Mouse (Mus musculus): ENCODE data around the gene Oaz2. TPM values are rescaled to one million over a fixed set of nuclear protein-coding genes. Genes with fewer than 3 reads are reported as not detected.

Gene Oaz2
- polyA plus RNA-seq, 1 experiment from 2014 or later: 231 TPM

DNA sequence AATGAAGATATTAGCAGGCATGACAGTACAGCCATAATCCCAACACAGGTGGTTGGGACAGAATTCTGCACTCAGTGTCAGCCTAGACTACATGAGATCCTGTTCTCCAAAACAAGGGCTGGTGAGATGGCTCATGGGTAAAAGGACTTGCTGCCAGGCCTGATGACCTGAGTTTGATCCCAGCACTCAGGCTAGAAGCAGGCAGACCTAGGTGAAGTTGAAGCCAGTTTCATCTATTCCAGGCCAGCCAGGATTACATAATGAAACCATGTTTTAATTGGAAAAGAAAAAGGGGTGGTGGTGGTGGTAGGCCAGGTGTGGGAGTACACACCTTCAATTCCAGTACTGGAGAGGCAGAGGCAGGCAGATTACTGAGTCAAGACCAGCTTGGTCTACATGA, 30.2 kb downstream of the Oaz2 start:
- Histone ChIP-seq H3K4me2 (no peak overlapping the region), H3K36me3 (peaks cover 43% of the 10 kb centered on the region), H3K9ac (no peak overlapping the region), H3K27me3 (replicated peaks) (no peaks in the 10 kb centered on the region), H3K27ac (no peak overlapping the region), H3K4me1 (no peaks in the 10 kb centered on the region), H3K4me3 (replicated peaks) (no peak overlapping the region), H3K9me3 (no peaks in the 10 kb centered on the region)
- ATAC-seq (ENCODE audit: insufficient read depth, low FRiP score, low read depth): no peak

DNA sequence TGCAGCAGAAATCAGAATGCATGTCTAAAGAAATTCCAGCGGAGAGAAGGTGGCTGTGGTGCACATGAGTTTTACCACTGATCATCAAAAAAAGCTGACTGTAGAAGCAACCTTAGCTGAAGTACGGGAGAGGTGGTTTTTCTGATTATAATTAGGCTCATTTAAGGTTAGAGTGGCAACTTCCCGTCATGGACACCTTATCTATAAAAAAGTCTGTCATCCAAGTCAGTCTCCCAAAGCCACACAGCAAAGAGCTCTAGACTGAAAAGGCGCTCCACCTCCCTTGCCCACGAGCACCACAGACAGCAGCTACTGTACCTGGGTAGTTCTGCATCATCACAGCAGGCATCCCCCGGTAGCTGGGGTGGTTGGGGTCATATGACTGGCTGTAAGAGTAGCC, 32.7 kb downstream of the Oaz2 start:
- WGBS: 81% methylated on average over 6 of the region's 6 CpGs
- peaks cover 47% of the 10 kb centered on the region for H3K36me3 ChIP-seq

DNA sequence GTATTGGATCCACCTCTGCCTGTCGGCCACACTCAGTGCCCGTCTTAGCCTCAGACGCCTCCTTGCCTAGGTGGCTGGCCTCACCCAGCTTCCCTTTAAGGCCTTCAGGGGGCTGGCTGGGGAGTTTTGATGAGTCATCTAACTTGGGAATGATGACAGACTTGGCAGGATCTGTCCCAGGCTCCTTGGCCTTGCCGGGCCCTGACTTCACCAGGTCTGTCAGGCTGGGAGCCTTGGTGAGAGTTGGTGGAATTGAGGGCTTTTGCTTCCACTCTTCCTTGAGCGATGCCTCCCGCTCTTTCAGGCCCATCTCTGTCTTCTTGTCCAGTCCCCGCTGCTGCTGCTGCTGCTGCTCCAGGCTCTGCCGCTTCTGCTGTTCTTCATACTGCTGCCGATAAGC, 34.5 kb downstream of the Oaz2 start:
- H3K36me3 ChIP-seq: peaks cover 43% of the 10 kb centered on the region
- no peaks in the 10 kb centered on the region for H3K9me3 ChIP-seq
- no peaks in the 10 kb centered on the region for H3K27me3 ChIP-seq (replicated peaks)
- H3K9ac ChIP-seq: no peak overlapping the region
- no peak overlapping the region for H3K4me2 ChIP-seq
- WGBS: 91% methylated on average over 9 of the region's 9 CpGs
- no peak overlapping the region for H3K27ac ChIP-seq
- ATAC-seq (ENCODE audit: insufficient read depth, low FRiP score, low read depth): no peak
- H3K4me1 ChIP-seq: no peaks in the 10 kb centered on the region
- no peak overlapping the region for H3K4me3 ChIP-seq (replicated peaks)

More for the DNA sequence above, 32.7 kb downstream of the Oaz2 start:
- Histone ChIP-seq H3K27ac (no peak overlapping the region), H3K4me3 (replicated peaks) (no peak overlapping the region), H3K27me3 (replicated peaks) (no peaks in the 10 kb centered on the region), H3K4me2 (no peak overlapping the region), H3K9me3 (no peaks in the 10 kb centered on the region), H3K9ac (no peak overlapping the region), H3K4me1 (no peaks in the 10 kb centered on the region)
- ATAC-seq (ENCODE audit: insufficient read depth, low FRiP score, low read depth): no peak

DNA sequence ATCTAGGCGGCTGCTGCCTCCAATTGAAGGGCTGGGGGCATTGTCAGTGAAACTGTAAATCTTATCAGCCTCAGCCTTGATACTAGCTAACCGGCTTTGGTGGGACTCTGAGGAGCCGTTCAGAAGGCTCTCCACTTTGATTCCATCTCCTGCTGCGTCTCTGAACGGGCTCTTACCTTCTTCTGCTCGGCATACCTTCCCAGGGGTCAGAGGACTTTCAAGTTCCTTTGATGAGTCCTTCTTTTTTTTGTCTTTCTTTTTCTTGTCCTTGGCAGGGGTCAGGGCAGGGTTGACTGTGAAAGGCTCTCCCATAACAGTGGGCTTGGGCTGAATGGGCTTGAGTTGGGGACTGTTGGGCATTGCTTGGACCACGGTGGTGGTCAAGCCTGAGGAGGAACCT, 35.4 kb downstream of the Oaz2 start:
- peaks cover 40% of the 10 kb centered on the region for H3K36me3 ChIP-seq
- 86% methylated on average over 7 of the region's 7 CpGs for WGBS

DNA sequence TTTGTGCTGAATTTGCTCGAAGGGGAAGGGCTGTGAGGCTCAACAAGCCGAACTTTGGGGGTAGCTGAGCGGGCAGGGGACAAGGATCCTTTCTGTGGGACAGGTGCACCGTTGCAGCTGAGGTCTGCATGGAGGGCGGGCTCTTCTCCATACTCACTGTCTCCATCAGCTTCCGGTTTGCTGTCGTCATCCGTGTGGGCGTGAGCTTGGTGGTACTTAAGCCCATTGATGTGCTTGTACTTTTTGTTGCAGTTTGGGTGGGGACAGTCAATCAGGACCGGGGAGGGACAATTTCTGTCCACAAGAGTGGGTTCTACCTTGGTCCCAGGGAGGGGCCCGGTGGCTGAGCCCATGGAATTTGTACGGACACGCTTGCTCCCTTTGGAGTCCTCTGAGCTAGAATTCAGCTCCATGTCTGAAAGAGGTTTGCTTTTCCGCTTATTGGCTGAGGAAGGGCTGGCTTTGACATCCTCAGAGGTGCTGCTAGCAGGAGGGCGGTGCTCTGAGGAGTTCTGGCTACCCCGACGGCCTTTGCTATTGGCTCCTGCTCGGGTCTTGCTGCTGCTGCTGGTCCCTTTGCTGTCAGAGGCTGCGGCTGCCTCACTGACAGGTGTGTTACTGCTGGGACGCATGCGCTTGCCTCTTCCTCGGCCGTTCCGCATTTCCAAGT, 36.3 kb downstream of the Oaz2 start:
- ATAC-seq (ENCODE audit: insufficient read depth, low FRiP score, low read depth): no peak
- Histone ChIP-seq H3K36me3 (peaks cover 37% of the 10 kb centered on the region), H3K27ac (no peak overlapping the region)

More for the DNA sequence above, 35.4 kb downstream of the Oaz2 start:
- no peaks in the 10 kb centered on the region for H3K27me3 ChIP-seq (replicated peaks)
- H3K4me2 ChIP-seq: no peak overlapping the region
- H3K4me3 ChIP-seq (replicated peaks): no peak overlapping the region
- H3K4me1 ChIP-seq: no peaks in the 10 kb centered on the region
- no peak for ATAC-seq (ENCODE audit: insufficient read depth, low FRiP score, low read depth)
- H3K9ac ChIP-seq: no peak overlapping the region
- H3K9me3 ChIP-seq: no peaks in the 10 kb centered on the region
- H3K27ac ChIP-seq: no peak overlapping the region

DNA sequence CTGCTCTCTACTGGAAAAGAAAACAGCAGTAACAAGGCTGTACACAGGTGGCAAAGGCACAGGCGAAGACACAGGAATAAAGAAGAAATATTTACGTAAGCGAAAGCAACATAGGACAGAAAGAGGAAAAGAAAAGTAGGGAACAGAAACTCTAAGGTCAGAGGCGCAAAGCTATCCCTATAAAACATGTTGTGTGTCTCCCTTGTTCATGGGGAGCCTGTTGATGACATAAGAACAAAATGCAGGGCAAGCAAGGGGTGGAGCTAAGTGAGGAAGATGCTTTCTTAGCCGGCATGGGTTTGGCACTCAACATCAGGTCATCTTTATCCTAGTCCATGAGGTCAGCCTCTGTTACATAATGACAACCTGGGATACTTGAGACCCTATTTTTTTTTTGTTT, 50.4 kb downstream of the Oaz2 start:
- H3K27ac ChIP-seq: no peak overlapping the region
- 90% methylated on average over 5 of the region's 5 CpGs for WGBS
- no peaks in the 10 kb centered on the region for H3K9me3 ChIP-seq
- no peak overlapping the region for H3K4me3 ChIP-seq (replicated peaks)
- no peak for ATAC-seq (ENCODE audit: insufficient read depth, low FRiP score, low read depth)
- H3K27me3 ChIP-seq (replicated peaks): no peaks in the 10 kb centered on the region
- no peaks in the 10 kb centered on the region for H3K36me3 ChIP-seq
- H3K4me1 ChIP-seq: peaks cover 7% of the 10 kb centered on the region; the same call in 1 of the 2 replicates
- H3K9ac ChIP-seq: no peak overlapping the region
- no peak overlapping the region for H3K4me2 ChIP-seq

More for the DNA sequence above, 36.3 kb downstream of the Oaz2 start:
- no peaks in the 10 kb centered on the region for H3K4me1 ChIP-seq
- no peaks in the 10 kb centered on the region for H3K9me3 ChIP-seq
- no peaks in the 10 kb centered on the region for H3K27me3 ChIP-seq (replicated peaks)
- H3K9ac ChIP-seq: no peak overlapping the region
- 89% methylated on average over 24 of the region's 24 CpGs for WGBS
- H3K4me3 ChIP-seq (replicated peaks): no peak overlapping the region
- no peak overlapping the region for H3K4me2 ChIP-seq

DNA sequence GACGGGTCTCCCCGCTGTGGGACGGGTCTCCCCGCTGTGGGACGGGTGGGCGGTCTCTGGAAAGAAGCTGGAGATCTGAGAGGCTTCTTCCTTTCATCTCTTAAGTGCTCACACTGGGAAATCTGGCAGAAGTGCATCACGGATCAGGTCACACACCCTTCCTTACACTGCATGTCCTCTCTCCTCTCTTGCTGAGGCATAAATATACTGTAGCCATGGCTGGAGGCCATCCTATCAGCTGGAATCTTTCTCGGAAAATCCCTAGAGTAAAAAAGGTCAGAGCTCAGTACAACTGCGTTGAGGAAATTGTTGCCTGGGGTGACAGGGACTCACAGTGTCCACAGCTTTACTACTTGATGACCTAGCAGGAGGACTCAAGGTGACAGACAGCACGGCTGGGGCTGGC, 53.4 kb downstream of the Oaz2 start:
- Histone ChIP-seq H3K36me3 (no peaks in the 10 kb centered on the region), H3K4me2 (no peak overlapping the region), H3K4me3 (replicated peaks) (no peak overlapping the region), H3K27ac (no peak overlapping the region), H3K9ac (no peak overlapping the region), H3K27me3 (replicated peaks) (no peaks in the 10 kb centered on the region), H3K9me3 (no peaks in the 10 kb centered on the region), H3K4me1 (peaks cover 12% of the 10 kb centered on the region; the same call in 1 of the 2 replicates)
- ATAC-seq (ENCODE audit: insufficient read depth, low FRiP score, low read depth): no peak
- WGBS: 46% methylated on average over 10 of the region's 10 CpGs

DNA sequence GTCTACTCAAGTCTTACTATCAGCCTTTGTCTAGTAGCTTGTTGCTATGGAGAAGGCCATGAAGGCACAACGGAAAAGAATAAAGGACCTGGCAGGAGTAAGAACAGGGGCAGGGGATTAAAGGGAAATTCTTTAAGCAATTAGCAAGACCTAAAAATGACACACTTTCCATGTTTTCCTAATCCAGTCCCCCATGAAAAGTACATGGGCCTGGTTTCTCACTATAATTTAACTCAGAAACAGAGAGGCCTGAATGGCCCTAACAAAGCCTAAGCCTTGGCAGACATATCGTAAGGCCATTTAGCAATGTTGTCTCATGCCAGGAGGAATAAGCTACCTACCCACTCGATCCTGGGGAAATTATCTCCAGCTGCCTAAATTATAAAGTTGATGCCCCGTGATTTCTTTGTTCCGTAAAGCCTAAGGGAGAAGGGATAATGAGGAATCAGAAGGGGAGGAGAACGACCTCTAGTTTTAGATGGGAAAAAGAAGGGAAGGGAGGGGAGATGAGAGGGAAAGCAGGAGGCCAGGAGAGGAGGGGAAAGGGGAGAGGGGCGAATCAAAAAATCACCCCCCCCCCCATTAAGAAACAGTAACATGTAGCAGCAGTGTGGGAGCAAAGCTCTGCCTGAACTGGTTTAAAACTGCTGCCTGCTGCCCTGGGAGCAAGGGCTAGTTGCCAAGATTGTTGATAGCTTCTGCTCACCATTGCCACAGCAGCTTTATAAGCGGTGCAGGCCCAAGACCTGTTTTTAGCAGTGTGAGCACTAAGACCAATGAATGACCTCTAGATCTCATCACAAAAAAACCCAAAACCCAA, 56.9 kb downstream of the Oaz2 start:
- WGBS: 74% methylated on average over 8 of the region's 8 CpGs
- no peak overlapping the region for H3K4me3 ChIP-seq (replicated peaks)
- H3K36me3 ChIP-seq: 0 out of 2 replicates have a peak, but pooled peaks cover 3% of the 10 kb centered on the region

DNA sequence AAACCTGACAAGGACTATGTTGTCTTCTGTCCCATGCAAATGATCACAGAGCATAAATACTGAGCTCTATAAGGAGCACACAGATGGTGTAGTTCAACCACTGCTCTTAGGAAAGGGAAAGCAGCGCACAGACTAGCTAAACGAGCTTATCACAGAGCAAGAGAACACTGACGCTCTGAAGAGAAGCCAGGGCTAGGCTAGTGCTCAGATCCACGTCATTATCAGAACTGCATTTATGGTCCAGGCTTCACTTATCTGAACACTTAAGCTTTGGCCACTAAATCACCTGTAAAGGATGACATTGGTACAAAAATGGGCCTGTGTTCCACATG, 57.5 kb downstream of the Oaz2 start:
- no peak for ATAC-seq (ENCODE audit: insufficient read depth, low FRiP score, low read depth)
- H3K4me3 ChIP-seq (replicated peaks): no peak overlapping the region
- no peaks in the 10 kb centered on the region for H3K9me3 ChIP-seq
- no peak overlapping the region for H3K27ac ChIP-seq
- H3K36me3 ChIP-seq: 0 out of 2 replicates have a peak, but pooled peaks cover 5% of the 10 kb centered on the region
- H3K27me3 ChIP-seq (replicated peaks): no peaks in the 10 kb centered on the region
- no peak overlapping the region for H3K4me2 ChIP-seq
- 54% methylated on average over 4 of the region's 4 CpGs for WGBS
- no peak overlapping the region for H3K9ac ChIP-seq
- peaks cover 12% of the 10 kb centered on the region; the same call in 1 of the 2 replicates for H3K4me1 ChIP-seq

More for the DNA sequence above, 56.9 kb downstream of the Oaz2 start:
- H3K4me2 ChIP-seq: no peak overlapping the region
- peaks cover 12% of the 10 kb centered on the region; the same call in 1 of the 2 replicates for H3K4me1 ChIP-seq
- no peak overlapping the region for H3K9ac ChIP-seq
- no peak for ATAC-seq (ENCODE audit: insufficient read depth, low FRiP score, low read depth)
- H3K27me3 ChIP-seq (replicated peaks): no peaks in the 10 kb centered on the region
- no peaks in the 10 kb centered on the region for H3K9me3 ChIP-seq
- no peak overlapping the region for H3K27ac ChIP-seq

DNA sequence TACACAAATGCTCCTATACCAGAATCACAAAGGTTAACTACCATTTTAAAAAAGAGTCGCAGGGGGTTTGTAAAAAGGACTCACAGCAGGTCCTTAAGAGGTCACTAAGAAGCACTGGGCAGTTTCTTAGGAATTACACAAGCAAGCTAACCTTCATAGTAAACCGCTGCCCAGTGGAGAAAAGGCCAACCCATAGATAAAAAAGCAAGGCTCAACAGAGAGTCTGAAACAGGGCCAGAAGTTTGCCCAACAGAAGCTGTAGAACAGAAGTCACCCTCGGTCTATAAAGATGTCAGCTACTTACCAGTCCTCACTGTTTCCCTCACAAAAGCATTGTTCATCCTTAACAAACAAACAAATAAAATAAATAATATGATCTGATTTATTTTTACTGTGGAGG, 58.6 kb downstream of the Oaz2 start:
- no peak overlapping the region for H3K27ac ChIP-seq
- H3K4me1 ChIP-seq: 0 out of 2 replicates have a peak, but pooled peaks cover 8% of the 10 kb centered on the region
- H3K36me3 ChIP-seq: peaks cover 5% of the 10 kb centered on the region; the same call in 1 of the 2 replicates
- no peak overlapping the region for H3K9ac ChIP-seq
- 89% methylated on average over 3 of the region's 3 CpGs for WGBS
- H3K4me3 ChIP-seq (replicated peaks): no peak overlapping the region
- H3K4me2 ChIP-seq: no peak overlapping the region
- ATAC-seq (ENCODE audit: insufficient read depth, low FRiP score, low read depth): no peak
- no peaks in the 10 kb centered on the region for H3K27me3 ChIP-seq (replicated peaks)
- H3K9me3 ChIP-seq: no peaks in the 10 kb centered on the region

DNA sequence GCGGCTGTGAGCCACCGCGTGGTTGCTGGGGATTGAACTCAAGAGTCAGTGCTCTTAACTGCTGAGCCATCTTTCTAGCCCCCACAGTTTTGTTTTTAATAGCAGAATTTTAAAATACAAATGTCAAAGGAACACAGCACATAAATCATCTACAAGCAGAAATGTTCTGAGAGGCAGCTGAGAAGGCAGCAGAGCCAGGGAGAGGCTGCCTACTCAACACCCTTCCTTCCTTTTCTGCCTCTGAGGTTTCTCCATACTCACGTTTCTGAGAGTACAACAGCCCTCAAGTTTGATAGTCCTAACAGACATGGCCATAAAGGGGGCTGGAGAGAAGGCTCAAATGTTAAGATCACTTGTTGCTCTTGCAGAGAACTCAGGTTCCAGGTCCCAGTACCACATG, 59.7 kb downstream of the Oaz2 start:
- Histone ChIP-seq H3K9ac (no peak overlapping the region), H3K4me1 (0 out of 2 replicates have a peak, but pooled peaks cover 5% of the 10 kb centered on the region), H3K4me2 (no peak overlapping the region), H3K27me3 (replicated peaks) (no peaks in the 10 kb centered on the region), H3K36me3 (peaks cover 5% of the 10 kb centered on the region; the same call in 1 of the 2 replicates), H3K9me3 (no peaks in the 10 kb centered on the region), H3K27ac (no peak overlapping the region), H3K4me3 (replicated peaks) (no peak overlapping the region)
- ATAC-seq (ENCODE audit: insufficient read depth, low FRiP score, low read depth): no peak
- 83% methylated on average over 4 of the region's 4 CpGs for WGBS

DNA sequence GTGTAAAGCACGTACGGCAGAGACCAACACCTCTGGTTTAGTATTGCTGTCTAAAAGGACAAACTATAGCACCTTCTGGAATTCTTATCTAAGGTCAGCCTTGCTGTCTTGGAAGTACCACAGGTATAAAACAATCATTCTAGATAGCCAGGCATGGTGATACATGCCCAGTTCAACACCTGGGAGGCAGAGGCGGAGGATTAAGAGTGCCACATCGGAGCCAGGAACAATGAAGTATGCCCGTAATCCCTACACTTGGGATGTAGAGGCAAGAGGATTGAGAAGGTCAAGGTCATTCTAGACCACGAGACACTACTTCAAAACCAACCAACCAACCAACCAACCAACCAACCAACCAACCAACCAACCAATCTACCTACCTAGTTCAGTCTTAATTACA, 60.8 kb downstream of the Oaz2 start:
- no peaks in the 10 kb centered on the region for H3K27me3 ChIP-seq (replicated peaks)
- no peak overlapping the region for H3K27ac ChIP-seq
- H3K9ac ChIP-seq: no peak overlapping the region
- 0 out of 2 replicates have a peak, but pooled peaks cover 5% of the 10 kb centered on the region for H3K4me1 ChIP-seq
- H3K4me2 ChIP-seq: no peak overlapping the region
- 95% methylated on average over 6 of the region's 6 CpGs for WGBS
- ATAC-seq (ENCODE audit: insufficient read depth, low FRiP score, low read depth): no peak
- peaks cover 5% of the 10 kb centered on the region; the same call in 1 of the 2 replicates for H3K36me3 ChIP-seq
- no peaks in the 10 kb centered on the region for H3K9me3 ChIP-seq
- no peak overlapping the region for H3K4me3 ChIP-seq (replicated peaks)

All from stomach, embryonic 15.5 days (tissue).